Mouse (Mus musculus): ENCODE measurements around the gene Fkbp5.

GRCm38 (mm10) chr17:28388534-28388933, 128.8 kb downstream of the Fkbp5 start:
- TF ChIP-seq POLR2A (IDR thresholded peaks at IDR 0.05; ENCODE audit: low read depth, low read length): no peak
- no peak for TF ChIP-seq CTCF (IDR thresholded peaks at IDR 0.05; ENCODE audit: extremely low read depth, insufficient read length, insufficient replicate concordance, low read depth, low read length)

Data from small intestine, adult 2 months (tissue).